Mouse (Mus musculus) embryonic facial prominence, embryonic 15.5 days (tissue): ENCODE data around the gene Srpk1. TPM values are rescaled to one million over a fixed set of nuclear protein-coding genes. Genes with fewer than 3 reads are reported as not detected.

Experiments
- ATAC-seq: fragments of 200-750 bp; cut with Nextera tagmentation; 2 replicates; pipeline ENCODE4 v1.8.0; 2017; ENCODE audit warnings: low read depth, moderate TSS enrichment; ENCODE audit not compliant: insufficient number of reproducible peaks, low FRiP score, low TSS enrichment
- H3K27ac ChIP-seq: fragments of 300-500 bp; sonication (generic); replicated peaks from 2 replicates; pipeline ENCODE4 v1.5.1; 2015; ENCODE audit warnings: mild to moderate bottlenecking, inconsistent platforms
- H3K27me3 ChIP-seq: fragments of 300-500 bp; sonication (generic); 2 replicates; pipeline ENCODE4 v1.6.1; 2015; ENCODE audit warnings: inconsistent platforms
- H3K36me3 ChIP-seq: fragments of 300-500 bp; sonication (generic); 2 replicates; pipeline ENCODE4 v1.6.1; 2015; ENCODE audit warnings: mild to moderate bottlenecking, inconsistent platforms
- H3K4me1 ChIP-seq: fragments of 300-500 bp; sonication (generic); 2 replicates; pipeline ENCODE4 v1.6.1; 2015; ENCODE audit warnings: inconsistent platforms
- H3K4me2 ChIP-seq: fragments of 300-500 bp; sonication (generic); replicated peaks from 2 replicates; pipeline ENCODE4 v1.6.1; 2015; ENCODE audit warnings: mild to moderate bottlenecking, inconsistent platforms
- H3K4me3 ChIP-seq: fragments of 300-500 bp; sonication (generic); replicated peaks from 2 replicates; pipeline ENCODE4 v1.5.1; 2015; ENCODE audit warnings: mild to moderate bottlenecking, inconsistent platforms
- H3K9ac ChIP-seq: fragments of 300-500 bp; sonication (generic); 2 replicates; pipeline ENCODE4 v1.6.1; 2015; ENCODE audit warnings: inconsistent platforms
- H3K9me3 ChIP-seq: fragments of 300-500 bp; sonication (generic); replicated peaks from 2 replicates; pipeline ENCODE4 v1.6.1; 2016; ENCODE audit warnings: inconsistent platforms
- WGBS: fragments of 180-500 bp; shearing (Covaris S2); methylation state at CpG from one replicate; pipeline ENCODE4 v1.1.7; 2015; 5-methylcytosine and 5-hydroxymethylcytosine counted together
- polyA plus RNA-seq: library from polyadenylated mRNA; unstranded; fragments of >200 nt; fragmentation: Nextera tagmentation; extraction: Ambion mirVana; gene quantifications from 2 replicates; pipeline ENCODE4 v1.2.1, GENCODE M21; 2015

The Srpk1 gene
- polyA plus RNA-seq = 87.9 and 93.9 TPM in 2 replicates

- H3K27ac ChIP-seq = peak within 1 kb of the TSS; percentile 87
- H3K9ac ChIP-seq = peak within 1 kb of the TSS; percentile 85
- H3K36me3 ChIP-seq = peaks cover 17% of the 10 kb centered on the region
- ATAC-seq = peak; percentile 94
- H3K4me2 ChIP-seq = peak within 1 kb of the TSS; percentile 84
- H3K4me3 ChIP-seq = peak within 1 kb of the TSS; percentile 86
- no peaks in the 10 kb centered on the region for H3K27me3 ChIP-seq
- no peaks in the 10 kb centered on the region for H3K9me3 ChIP-seq
- peaks cover 27% of the 10 kb centered on the region for H3K4me1 ChIP-seq
- under 1% methylated on average over 44 of the region's 53 CpGs for WGBS
These were observed at the start of gene Srpk1 for GRCm38 (mm10) chr17:28622300-28622759. Gene Srpk1, minus strand, starts transcription at chr17:28622709.

DNA sequence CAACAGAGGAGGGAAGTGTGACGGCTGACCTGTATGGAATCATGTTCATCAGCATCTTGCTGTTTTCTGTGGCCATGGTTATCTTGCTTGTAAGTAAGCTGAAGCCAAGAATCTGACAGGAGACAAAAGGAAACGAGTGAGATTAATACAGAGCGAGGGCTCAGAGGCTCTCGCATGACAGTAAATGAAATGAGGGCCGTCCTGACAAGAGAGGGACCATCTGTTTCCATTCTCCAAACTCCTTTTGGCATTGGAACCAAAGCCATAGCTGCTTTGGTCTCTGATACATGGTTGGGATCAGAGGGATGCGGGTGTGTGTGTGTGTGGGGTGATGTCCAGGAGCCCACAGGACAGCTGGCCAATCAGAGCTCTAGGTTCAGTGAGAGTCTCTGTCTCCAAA is 37.1 kb upstream of the Srpk1 start:
- Histone ChIP-seq H3K4me3 (no peak overlapping the region), H3K27me3 (no peaks in the 10 kb centered on the region), H3K4me1 (peaks cover 5% of the 10 kb centered on the region; the same call in 1 of the 2 replicates), H3K27ac (no peak overlapping the region), H3K9ac (no peak overlapping the region), H3K9me3 (no peaks in the 10 kb centered on the region), H3K4me2 (no peak overlapping the region), H3K36me3 (no peaks in the 10 kb centered on the region)
- no peak for ATAC-seq
- WGBS = 37% methylated on average over 6 of the region's 6 CpGs

- Histone ChIP-seq H3K27ac (no peak overlapping the region), H3K4me2 (no peak overlapping the region), H3K36me3 (no peaks in the 10 kb centered on the region), H3K9ac (no peak overlapping the region), H3K4me1 (peaks cover 5% of the 10 kb centered on the region; the same call in 1 of the 2 replicates), H3K9me3 (no peaks in the 10 kb centered on the region), H3K27me3 (no peaks in the 10 kb centered on the region), H3K4me3 (no peak overlapping the region)
- ATAC-seq = no peak
- WGBS = 25% methylated on average over 4 of the region's 4 CpGs
These were observed 35.4 kb upstream of the Srpk1 start for GRCm38 (mm10) chr17:28657936-28658335.

GRCm38 (mm10) chr17:28650268-28650667 is 27.8 kb upstream of the Srpk1 start:
- no peaks in the 10 kb centered on the region for H3K36me3 ChIP-seq
- no peak overlapping the region for H3K4me3 ChIP-seq
- no peaks in the 10 kb centered on the region for H3K4me1 ChIP-seq
- no peak overlapping the region for H3K27ac ChIP-seq
- H3K4me2 ChIP-seq = no peak overlapping the region
- H3K9ac ChIP-seq = no peak overlapping the region
- H3K27me3 ChIP-seq = no peaks in the 10 kb centered on the region
- 70% methylated on average over 3 of the region's 3 CpGs for WGBS
- H3K9me3 ChIP-seq = no peaks in the 10 kb centered on the region
- no peak for ATAC-seq

- WGBS = 52% methylated on average over 6 of the region's 6 CpGs
- H3K27ac ChIP-seq = no peak overlapping the region
- H3K4me3 ChIP-seq = no peak overlapping the region
- H3K9ac ChIP-seq = no peak overlapping the region
- no peaks in the 10 kb centered on the region for H3K36me3 ChIP-seq
- no peaks in the 10 kb centered on the region for H3K27me3 ChIP-seq
- no peaks in the 10 kb centered on the region for H3K9me3 ChIP-seq
- no peak overlapping the region for H3K4me2 ChIP-seq
- ATAC-seq = no peak
- H3K4me1 ChIP-seq = no peaks in the 10 kb centered on the region
These were observed 26.3 kb upstream of the Srpk1 start for GRCm38 (mm10) chr17:28648607-28649370.

DNA sequence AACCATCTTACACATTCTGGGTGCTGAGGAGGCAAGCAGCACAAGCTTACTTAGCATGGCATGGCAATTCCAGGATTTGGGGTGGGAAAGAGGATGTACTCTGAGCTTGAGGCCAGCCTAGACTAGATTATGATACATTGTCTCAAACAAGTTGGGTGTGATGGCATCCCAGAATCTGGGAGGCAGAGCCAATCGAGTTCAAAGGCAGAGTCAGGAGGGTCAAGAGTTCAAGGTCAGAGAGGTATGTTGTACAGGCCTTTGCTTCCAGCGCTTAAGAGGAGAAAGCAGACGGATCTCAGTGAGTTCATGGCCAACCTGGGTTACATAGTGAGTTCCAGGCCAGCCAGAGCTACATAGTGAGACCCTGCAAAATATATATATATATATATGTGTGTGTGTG is 23.7 kb upstream of the Srpk1 start:
- no peaks in the 10 kb centered on the region for H3K27me3 ChIP-seq
- no peak overlapping the region for H3K4me2 ChIP-seq
- no peak overlapping the region for H3K9ac ChIP-seq
- H3K4me1 ChIP-seq = peaks cover 5% of the 10 kb centered on the region; the same call in 1 of the 2 replicates
- 72% methylated on average over 3 of the region's 3 CpGs for WGBS
- no peaks in the 10 kb centered on the region for H3K36me3 ChIP-seq
- no peaks in the 10 kb centered on the region for H3K9me3 ChIP-seq
- no peak overlapping the region for H3K27ac ChIP-seq
- H3K4me3 ChIP-seq = no peak overlapping the region
- ATAC-seq = no peak

- WGBS = 43% methylated on average over 4 of the region's 4 CpGs
- no peak overlapping the region for H3K4me2 ChIP-seq
- no peak overlapping the region for H3K4me3 ChIP-seq
- no peak overlapping the region for H3K9ac ChIP-seq
- H3K4me1 ChIP-seq = peaks cover 5% of the 10 kb centered on the region; the same call in 1 of the 2 replicates
- ATAC-seq = no peak
- no peaks in the 10 kb centered on the region for H3K9me3 ChIP-seq
- H3K36me3 ChIP-seq = no peaks in the 10 kb centered on the region
- H3K27me3 ChIP-seq = no peaks in the 10 kb centered on the region
- no peak overlapping the region for H3K27ac ChIP-seq
These were observed 21.6 kb upstream of the Srpk1 start for GRCm38 (mm10) chr17:28644112-28644511.

- peaks cover 5% of the 10 kb centered on the region; the same call in 1 of the 2 replicates for H3K4me1 ChIP-seq
- no peak for ATAC-seq
- no peak overlapping the region for H3K4me2 ChIP-seq
- WGBS = 34% methylated on average over 3 of the region's 3 CpGs
- H3K9me3 ChIP-seq = no peaks in the 10 kb centered on the region
- H3K36me3 ChIP-seq = no peaks in the 10 kb centered on the region
- no peak overlapping the region for H3K9ac ChIP-seq
- no peak overlapping the region for H3K27ac ChIP-seq
- no peaks in the 10 kb centered on the region for H3K27me3 ChIP-seq
- H3K4me3 ChIP-seq = no peak overlapping the region
These were observed 21.2 kb upstream of the Srpk1 start for GRCm38 (mm10) chr17:28643697-28644096.

- no peak for ATAC-seq
- 75% methylated on average over 3 of the region's 3 CpGs for WGBS
These were observed 17.6 kb upstream of the Srpk1 start for GRCm38 (mm10) chr17:28640113-28640512.

DNA sequence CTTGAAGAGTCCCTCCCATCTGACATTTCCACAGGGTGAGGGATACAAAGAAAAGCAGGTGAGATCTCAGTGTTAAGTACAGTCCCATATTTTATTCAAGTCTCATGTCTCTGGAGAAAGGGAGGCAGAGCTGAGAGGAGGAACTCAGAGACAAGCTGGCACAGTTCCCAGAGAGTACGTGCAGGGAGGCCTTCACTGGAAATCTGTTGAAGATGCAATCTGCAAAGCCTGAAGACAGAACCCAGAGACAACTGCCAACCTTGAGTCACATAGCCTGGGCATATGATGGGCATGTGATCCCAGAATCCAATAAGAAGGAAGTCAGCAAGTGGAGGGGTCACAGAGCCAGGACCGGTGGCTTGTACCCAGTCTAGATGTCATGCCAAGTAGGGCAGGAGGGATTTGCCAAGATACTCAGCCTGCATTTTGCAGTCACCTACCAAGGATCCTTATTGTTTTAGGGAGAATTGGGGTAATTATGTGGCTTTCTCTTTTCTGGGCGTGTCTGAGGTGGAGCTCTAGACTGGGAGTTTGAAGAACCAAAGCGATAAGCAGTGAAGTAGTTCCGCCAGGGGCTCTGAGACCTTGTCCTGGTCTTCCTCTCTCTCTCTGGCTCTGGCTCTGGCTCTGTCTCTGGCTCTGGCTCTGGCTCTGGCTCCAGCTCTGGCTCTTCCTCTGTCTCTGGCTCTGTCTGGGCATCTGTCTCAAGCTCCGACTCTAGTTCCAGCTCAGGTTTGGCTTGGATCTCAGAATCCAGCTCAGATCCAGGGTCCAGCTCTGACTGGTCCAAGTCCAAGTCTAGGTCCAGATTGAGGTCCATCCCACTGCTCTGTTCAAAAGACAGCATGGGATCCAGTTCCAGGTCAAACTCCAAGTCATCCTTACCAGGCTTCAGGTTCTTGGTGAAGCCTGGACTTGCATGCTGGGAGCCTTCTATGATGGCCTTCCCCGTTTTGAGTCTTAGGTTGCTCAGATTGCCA is 15.5 kb upstream of the Srpk1 start:
- H3K36me3 ChIP-seq = no peaks in the 10 kb centered on the region
- ATAC-seq = no peak
- H3K9ac ChIP-seq = no peak overlapping the region
- no peak overlapping the region for H3K4me2 ChIP-seq
- H3K27me3 ChIP-seq = no peaks in the 10 kb centered on the region
- H3K4me3 ChIP-seq = no peak overlapping the region
- peaks cover 9% of the 10 kb centered on the region; the same call in 1 of the 2 replicates for H3K4me1 ChIP-seq
- WGBS = 76% methylated on average over 7 of the region's 7 CpGs
- H3K27ac ChIP-seq = peak overlapping the region; percentile 58; the same call in 1 of the 2 replicates
- no peaks in the 10 kb centered on the region for H3K9me3 ChIP-seq

More at GRCm38 (mm10) chr17:28640113-28640512, 17.6 kb upstream of the Srpk1 start:
- Histone ChIP-seq H3K27ac (no peak overlapping the region), H3K4me3 (no peak overlapping the region), H3K27me3 (no peaks in the 10 kb centered on the region), H3K9ac (no peak overlapping the region), H3K9me3 (no peaks in the 10 kb centered on the region), H3K4me2 (no peak overlapping the region), H3K36me3 (no peaks in the 10 kb centered on the region), H3K4me1 (peaks cover 9% of the 10 kb centered on the region; the same call in 1 of the 2 replicates)

DNA sequence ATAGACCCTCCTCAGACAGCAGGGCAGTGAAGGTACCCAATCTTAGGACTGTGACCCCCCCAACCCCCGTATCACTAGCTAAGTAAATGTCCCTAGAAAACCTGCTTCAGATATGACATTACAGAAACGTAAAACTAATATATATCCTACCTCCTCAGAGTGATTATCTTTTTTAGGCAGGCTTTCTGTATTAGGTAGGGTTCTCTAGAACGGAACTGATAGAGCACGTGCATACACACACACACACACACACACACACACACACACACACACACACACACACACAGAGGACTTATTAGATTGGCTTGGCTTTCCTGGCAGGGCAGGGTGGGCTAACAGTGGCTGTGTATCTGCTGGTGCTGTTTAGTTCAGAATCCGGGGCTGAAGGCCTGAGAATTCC is 13.3 kb upstream of the Srpk1 start:
- Histone ChIP-seq H3K9ac (no peak overlapping the region), H3K27me3 (no peaks in the 10 kb centered on the region), H3K9me3 (no peaks in the 10 kb centered on the region), H3K27ac (no peak overlapping the region), H3K4me3 (no peak overlapping the region), H3K4me1 (peaks cover 4% of the 10 kb centered on the region; the same call in 1 of the 2 replicates), H3K36me3 (no peaks in the 10 kb centered on the region), H3K4me2 (no peak overlapping the region)
- ATAC-seq = no peak
- WGBS = 82% methylated on average over 5 of the region's 5 CpGs
